Mouse (Mus musculus): ENCODE measurements around the gene Igll1.

Igll1 gene

DNA sequence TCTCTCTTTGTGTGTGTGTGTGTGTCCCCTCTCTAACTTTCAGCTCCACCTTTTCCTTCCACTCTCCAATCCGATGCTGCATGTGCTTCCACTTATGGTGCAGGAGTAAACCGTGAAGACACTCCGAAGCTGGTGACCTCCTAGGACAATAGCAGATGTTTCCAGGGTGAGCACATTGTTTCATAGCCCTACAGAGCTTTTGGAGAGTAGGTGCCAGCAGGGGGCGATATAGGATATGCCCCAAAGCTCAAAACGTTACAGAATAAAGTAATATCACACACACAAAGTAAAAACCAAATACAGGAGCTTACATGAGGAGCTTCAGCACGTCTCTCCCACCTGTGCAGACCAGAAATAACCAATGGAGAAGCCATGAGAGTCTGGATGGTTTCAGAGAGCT is 8.9 kb downstream of the Igll1 start:
- DNase-seq (ENCODE audit: inconsistent ontology term) = peak; percentile 13

DNA sequence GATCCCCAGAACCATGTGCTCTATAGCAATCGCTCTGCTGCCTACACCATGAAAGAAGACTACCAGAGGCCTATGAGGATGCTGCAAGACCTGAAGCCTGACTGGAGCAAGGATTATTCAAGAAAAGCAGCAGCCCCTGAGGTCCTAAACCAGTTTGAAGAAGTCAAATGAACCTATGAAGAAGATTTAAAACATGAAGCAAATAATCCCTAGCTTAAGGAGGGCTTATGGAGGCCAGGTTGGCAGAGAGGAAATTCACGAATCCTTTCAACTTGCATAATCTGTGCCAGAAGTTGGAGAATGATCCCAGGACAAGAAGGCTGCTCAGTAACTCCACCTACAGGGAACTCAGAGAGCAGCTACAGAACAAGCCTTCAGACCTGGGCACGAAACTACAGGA is 11.4 kb downstream of the Igll1 start:
- no peak for DNase-seq (ENCODE audit: inconsistent ontology term)

DNA sequence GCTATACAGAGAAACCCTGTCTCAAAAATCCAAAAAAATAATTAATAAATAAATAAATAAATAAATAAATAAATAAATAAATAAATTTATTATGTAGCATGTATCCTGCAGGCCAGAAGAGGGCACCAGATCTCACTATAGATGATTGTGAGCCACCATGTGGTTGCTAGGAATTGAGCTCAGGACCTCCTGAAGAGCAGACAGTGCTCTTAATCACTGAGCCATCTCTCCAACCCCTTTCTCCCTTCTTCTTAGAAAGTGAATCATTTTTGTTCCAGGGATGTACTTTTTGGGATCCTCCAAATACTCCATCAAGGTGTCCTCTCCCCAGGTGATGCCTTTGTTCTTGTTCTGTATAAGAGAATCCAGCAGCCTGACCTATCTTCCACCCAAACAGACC is 14.6 kb downstream of the Igll1 start:
- DNase-seq (ENCODE audit: inconsistent ontology term) = no peak

DNA sequence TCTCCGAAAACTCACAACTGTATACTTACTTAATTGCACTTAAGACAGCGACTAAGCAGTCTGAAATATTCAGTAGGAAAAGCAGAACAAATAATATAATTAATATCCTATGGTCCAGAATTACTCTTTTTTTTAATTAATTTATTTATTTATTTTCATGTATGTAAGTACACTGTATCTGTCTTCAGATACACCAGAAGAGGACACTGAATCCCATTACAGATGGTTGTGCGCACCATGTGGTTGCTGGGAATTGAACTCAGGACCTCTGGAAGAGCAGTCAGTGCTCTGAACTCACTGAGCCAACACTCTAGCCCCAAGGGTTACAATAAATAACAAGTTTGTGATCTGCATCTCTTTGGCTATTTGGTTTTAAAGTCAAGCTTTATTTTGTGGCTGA is 34.1 kb downstream of the Igll1 start:
- no peak for DNase-seq (ENCODE audit: inconsistent ontology term)

DNA sequence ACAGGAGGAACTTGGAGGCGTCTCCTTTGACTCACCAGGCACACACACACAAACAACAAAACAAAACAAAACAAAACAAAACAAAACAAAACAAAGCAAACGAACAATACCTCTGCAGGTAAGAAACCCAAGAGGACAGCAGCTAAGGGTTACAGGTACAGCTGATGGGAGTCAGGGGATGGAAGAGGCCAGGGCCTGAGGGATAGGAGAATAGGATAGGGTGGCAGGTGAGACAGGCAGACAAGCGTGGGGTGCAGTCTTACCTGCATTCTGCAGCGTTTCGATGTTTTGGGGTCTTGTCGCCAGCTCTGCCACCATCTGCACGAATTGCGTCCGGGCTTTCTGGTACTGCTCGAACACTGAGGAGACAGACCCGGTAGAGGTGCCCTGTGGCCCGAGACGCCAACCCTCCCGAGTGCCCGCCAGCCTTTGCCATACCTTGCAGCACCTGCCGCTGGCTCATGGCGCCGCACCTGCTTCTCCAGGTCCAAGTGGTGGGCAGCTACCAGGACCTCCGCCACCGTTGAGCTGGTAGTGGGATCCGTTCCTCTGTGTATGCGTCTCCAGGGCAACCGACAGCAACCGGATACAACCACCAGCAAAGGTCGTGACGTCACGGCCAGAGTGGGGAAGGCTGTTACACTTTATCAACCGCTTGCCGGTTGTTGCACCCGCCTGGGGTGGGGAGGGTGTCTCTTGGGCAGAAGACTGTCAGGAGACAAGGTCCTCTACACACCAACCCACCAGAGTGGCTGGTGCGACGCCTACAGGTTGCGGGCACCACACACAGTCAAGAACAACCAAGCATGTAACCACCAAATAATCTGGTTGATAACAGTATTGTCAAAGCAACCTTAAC is 34.8 kb downstream of the Igll1 start, which contains the start of gene Spag6l:
TSS of gene Spag6l (minus strand) at position 700 of the 859 bp plus-strand sequence.
- DNase-seq (ENCODE audit: inconsistent ontology term) = peak; percentile 51

DNA sequence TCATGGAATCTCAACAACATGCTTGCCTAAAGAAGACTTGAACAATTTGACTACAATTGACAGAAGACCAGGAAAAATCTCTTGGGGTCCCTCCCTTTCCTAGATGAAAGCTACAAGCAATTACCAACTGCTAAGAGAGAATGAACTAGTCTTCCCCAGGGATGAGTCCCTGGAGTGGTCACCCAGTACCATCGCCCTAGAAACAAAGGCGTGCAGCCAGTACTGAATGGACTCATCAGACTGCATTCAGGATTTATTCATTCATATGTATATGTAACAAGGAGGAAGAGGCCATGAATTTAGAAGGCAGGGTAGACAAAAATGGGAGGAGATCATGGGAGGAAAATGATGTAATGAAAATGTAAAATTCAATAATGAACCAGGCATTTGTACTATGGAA is 37.6 kb downstream of the Igll1 start:
- no peak for DNase-seq (ENCODE audit: inconsistent ontology term)

DNA sequence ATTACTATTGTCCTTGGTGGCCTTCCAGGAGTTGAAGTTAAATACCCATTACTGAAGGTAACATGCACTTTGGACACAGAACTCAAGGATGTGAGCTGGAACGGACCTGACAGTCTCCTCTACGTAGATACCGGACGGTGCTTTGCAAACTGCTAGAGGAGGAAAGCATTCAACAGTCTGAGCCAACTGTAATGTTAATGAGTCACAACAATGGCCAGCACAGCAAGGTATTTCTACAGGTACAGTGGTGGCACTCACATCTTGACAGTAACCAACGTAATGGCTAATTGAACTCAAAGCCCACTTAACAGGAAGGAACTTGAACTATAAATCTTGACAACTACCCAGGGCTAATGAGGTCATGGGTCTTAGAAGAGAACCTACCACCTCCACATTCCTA is 38.3 kb downstream of the Igll1 start:
- DNase-seq (ENCODE audit: inconsistent ontology term) = no peak

Measured in Muller cell, postnatal 12 days (primary cell).